Mouse (Mus musculus) hindbrain, embryonic 16.5 days (tissue): Measurements from ENCODE around the gene Pdcd5. TPM values are rescaled to one million over a fixed set of nuclear protein-coding genes. Genes with fewer than 3 reads are reported as not detected.

Experiments
- ATAC-seq: fragments of 200-750 bp; cut with Nextera tagmentation; 2 replicates; pipeline ENCODE4 v1.8.0; 2017; ENCODE audit warnings: moderate TSS enrichment, moderate library complexity
- H3K27ac ChIP-seq: fragments of 300-500 bp; sonication (generic); 2 replicates; pipeline ENCODE4 v1.5.1; 2014; ENCODE audit warnings: low read depth, mild to moderate bottlenecking, control low read depth, low read length, moderate library complexity
- H3K27me3 ChIP-seq: fragments of 300-500 bp; sonication (generic); replicated peaks from 2 replicates; pipeline ENCODE4 v1.6.1; 2014; ENCODE audit warnings: low read length; ENCODE audit not compliant: control insufficient read depth, insufficient read depth
- H3K36me3 ChIP-seq: fragments of 300-500 bp; sonication (generic); 2 replicates; pipeline ENCODE4 v1.6.1; 2014; ENCODE audit warnings: mild to moderate bottlenecking, low read length, moderate library complexity, mixed read lengths; ENCODE audit not compliant: control insufficient read depth, insufficient read depth
- H3K4me1 ChIP-seq: fragments of 300-500 bp; sonication (generic); 2 replicates; pipeline ENCODE4 v1.6.1; 2014; ENCODE audit warnings: low read depth, low read length; ENCODE audit not compliant: control insufficient read depth, insufficient read depth
- H3K4me2 ChIP-seq: fragments of 300-500 bp; sonication (generic); 2 replicates; pipeline ENCODE4 v1.6.1; 2014; ENCODE audit warnings: mild to moderate bottlenecking, low read length, control low read depth, moderate library complexity
- H3K4me3 ChIP-seq: fragments of 300-500 bp; sonication (generic); 2 replicates; pipeline ENCODE4 v1.5.1; 2014; ENCODE audit warnings: mild to moderate bottlenecking, low read length, control low read depth, moderate library complexity
- H3K9ac ChIP-seq: fragments of 300-500 bp; sonication (generic); 2 replicates; pipeline ENCODE4 v1.6.1; 2014; ENCODE audit warnings: low read depth, mild to moderate bottlenecking, control low read depth, low read length, moderate library complexity
- H3K9me3 ChIP-seq: fragments of 300-500 bp; sonication (generic); 2 replicates; pipeline ENCODE4 v1.6.1; 2014; ENCODE audit warnings: mild to moderate bottlenecking, low read length, moderate library complexity; ENCODE audit not compliant: control insufficient read depth
- WGBS: fragments of 180-500 bp; shearing (Covaris S2); extraction: QIAGEN DNeasy Blood & Tissue Kit; methylation state at CpG from one replicate; pipeline ENCODE4 v1.1.7; 2014; 5-methylcytosine and 5-hydroxymethylcytosine counted together
- polyA plus RNA-seq: library from polyadenylated mRNA; unstranded; fragments of >200 nt; fragmentation: Nextera tagmentation; extraction: Ambion mirVana; gene quantifications from 2 replicates; pipeline ENCODE4 v1.2.1, GENCODE M21; 2015

Gene Pdcd5
- 244 and 248 TPM in 2 replicates for polyA plus RNA-seq

DNA sequence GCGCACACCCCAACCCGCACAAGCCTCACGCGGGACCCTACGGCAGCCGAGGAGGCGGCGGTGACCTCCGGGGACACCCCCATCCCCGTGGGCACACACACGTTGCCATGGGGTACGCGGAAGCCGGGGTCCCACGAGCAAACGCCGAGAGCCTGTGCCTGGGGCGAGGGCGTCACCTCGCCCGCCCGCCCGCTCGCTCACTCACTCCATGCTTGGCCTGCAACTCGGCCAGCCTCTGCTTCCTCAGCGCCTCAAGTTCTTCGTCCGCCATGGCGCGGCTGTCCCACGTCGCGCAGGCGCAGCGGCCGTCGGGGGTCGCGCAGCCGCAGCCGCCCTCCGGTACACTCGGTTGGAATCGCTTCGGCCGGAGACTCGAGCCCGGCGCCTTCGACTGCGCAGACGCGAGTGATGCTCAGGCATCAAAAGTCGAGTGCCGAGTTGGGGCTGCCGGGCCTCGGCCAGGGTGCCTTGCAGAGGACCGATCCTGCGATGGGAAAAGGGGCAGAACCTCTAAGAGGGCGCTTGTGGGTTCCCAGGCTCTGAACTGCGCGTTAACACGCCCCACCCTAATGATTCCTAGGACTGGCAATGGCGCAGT, at the start of gene Pdcd5:
Gene Pdcd5, minus strand, starts transcription at position 421 of the 598 bp plus-strand sequence.
- peaks cover 29% of the 10 kb centered on the region for H3K36me3 ChIP-seq
- no peaks in the 10 kb centered on the region for H3K27me3 ChIP-seq
- H3K9me3 ChIP-seq, result no peaks in the 10 kb centered on the region
- peaks cover 9% of the 10 kb centered on the region for H3K4me1 ChIP-seq
- ATAC-seq, result peak; percentile 95
- H3K4me2 ChIP-seq, result peak within 1 kb of the TSS; percentile 77
- peak within 1 kb of the TSS; percentile 91 for H3K9ac ChIP-seq
- peak within 1 kb of the TSS; percentile 81 for H3K27ac ChIP-seq
- under 1% methylated on average over 57 of the region's 64 CpGs for WGBS
- peak within 1 kb of the TSS; percentile 99 for H3K4me3 ChIP-seq

DNA sequence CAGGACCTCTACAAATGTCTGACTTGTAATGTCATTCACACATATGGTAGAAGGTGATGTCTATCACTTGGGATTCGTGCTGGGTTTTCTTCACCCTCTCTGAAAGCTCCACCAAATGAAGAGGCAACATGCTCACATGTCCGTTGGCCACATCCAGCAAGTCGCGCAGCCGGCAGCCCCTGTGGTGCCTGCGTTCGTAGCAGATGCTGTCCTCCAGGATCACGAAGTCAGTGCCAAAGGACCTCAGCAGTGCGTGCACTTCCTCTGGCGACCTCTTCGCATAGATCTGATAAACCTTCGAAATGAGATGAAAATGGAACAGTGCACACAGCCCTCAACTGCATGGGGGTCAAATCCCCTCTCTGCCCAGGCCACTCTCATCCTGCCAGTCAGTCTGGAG, 45.3 kb upstream of the Pdcd5 start:
- H3K4me3 ChIP-seq, result no peak overlapping the region
- H3K27ac ChIP-seq, result no peak overlapping the region
- 83% methylated on average over 12 of the region's 12 CpGs for WGBS
- no peak overlapping the region for H3K9ac ChIP-seq
- ATAC-seq, result 0 out of 2 replicates have a peak, but pooled peaks have one; percentile 24
- H3K9me3 ChIP-seq, result no peaks in the 10 kb centered on the region
- H3K4me1 ChIP-seq, result peaks cover 8% of the 10 kb centered on the region
- H3K4me2 ChIP-seq, result no peak overlapping the region
- H3K27me3 ChIP-seq, result no peaks in the 10 kb centered on the region
- no peaks in the 10 kb centered on the region for H3K36me3 ChIP-seq

DNA sequence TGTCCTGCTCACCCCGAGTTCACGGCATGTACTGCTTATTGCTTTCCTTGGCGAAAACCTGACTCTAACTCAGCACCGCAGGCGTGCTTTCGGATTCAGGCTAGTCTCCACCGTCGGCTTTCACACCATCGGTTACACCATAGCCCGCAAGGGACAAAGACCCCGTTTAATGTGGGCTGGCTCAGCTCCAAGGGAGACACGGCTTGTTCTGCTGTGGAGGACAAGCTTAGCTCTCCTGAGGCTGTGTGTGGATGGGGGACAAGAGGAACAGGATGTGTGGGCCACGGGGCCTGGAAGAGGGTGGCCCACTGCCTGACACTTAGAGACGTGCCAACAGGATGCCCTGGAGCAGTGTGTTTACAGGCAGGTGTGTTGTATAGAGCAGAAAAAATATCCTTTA, 44.8 kb upstream of the Pdcd5 start:
- H3K9me3 ChIP-seq, result no peaks in the 10 kb centered on the region
- H3K4me3 ChIP-seq, result no peak overlapping the region
- WGBS, result 50% methylated on average over 14 of the region's 14 CpGs
- H3K27me3 ChIP-seq, result no peaks in the 10 kb centered on the region
- H3K4me2 ChIP-seq, result no peak overlapping the region
- peaks cover 8% of the 10 kb centered on the region for H3K4me1 ChIP-seq
- H3K36me3 ChIP-seq, result no peaks in the 10 kb centered on the region
- H3K9ac ChIP-seq, result no peak overlapping the region
- no peak overlapping the region for H3K27ac ChIP-seq
- peak; percentile 63 for ATAC-seq

DNA sequence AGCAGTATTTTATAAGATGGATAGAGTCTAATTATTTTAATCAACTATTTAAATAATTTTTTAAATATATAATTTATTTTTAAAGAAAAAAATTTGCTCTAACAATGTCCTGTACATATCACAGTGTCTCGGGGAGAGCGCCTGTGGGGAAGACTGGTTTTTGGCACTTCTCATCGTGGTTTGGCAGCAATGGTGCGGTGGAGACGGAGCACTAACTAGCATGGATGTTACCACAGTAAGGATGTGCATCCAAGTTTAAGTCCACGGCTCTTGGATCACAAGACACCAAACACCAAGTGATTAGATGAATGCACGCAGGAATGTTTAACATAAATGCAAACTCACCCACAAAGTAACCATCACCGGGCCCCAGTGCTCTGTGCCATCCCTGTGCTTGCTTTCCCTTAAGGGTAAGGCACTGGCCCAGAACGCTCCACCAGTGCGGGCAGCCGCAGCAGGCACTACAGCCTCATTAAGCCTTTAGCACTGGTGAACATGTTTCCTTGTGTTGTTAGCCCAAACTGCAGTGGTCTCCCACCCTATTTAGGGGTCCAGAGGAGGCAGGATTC, 41.5 kb upstream of the Pdcd5 start:
- ATAC-seq, result no peak
- Histone ChIP-seq H3K4me1 (peaks cover 17% of the 10 kb centered on the region), H3K9ac (no peak overlapping the region), H3K4me3 (no peak overlapping the region), H3K27ac (no peak overlapping the region), H3K27me3 (no peaks in the 10 kb centered on the region), H3K36me3 (no peaks in the 10 kb centered on the region), H3K9me3 (no peaks in the 10 kb centered on the region), H3K4me2 (no peak overlapping the region)
- 66% methylated on average over 11 of the region's 11 CpGs for WGBS

DNA sequence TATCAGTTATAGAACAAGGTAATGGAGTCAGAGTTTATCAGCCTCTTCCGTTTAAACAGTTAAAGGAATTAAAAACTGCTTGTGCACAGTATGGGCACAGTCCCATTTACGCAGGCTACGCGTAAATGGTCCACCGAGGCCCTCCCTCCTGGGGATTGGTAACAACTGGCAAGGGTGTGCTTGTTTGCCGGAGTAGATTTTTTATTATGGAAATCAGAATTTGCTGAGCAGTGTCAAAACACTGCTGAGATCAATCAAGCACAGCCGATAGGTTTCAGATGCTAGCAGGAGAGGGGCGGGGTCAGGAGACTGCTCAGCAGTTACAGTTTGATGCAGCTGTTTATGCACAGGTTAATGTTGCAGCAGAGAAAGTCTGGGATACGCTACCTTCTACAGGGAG, 41.0 kb upstream of the Pdcd5 start:
- whole genome bisulfite sequencing, result 38% methylated on average over 9 of the region's 9 CpGs
- Histone ChIP-seq H3K36me3 (no peaks in the 10 kb centered on the region), H3K4me2 (no peak overlapping the region)

DNA sequence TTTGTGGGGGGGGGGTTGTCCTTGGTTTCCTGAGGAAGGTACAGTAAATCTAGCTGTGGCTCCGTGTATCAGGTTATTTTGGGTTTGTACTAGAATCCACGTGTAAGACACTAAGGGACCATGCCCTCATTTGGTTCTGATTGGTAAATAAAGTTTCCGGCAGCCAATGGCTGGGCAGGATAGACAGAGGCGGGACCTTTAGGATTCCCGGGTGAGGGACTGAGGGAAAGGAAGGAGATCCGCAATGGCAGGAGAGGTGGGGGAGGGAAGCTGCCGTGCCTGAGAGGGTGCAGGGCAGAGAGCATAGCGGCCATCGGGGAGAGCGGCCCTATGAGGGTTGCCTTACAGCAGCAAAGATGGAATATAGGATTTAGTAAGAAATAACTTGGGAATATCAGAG, 39.9 kb upstream of the Pdcd5 start:
- no peak for ATAC-seq
- Histone ChIP-seq H3K4me3 (no peak overlapping the region), H3K4me1 (peaks cover 17% of the 10 kb centered on the region), H3K36me3 (no peaks in the 10 kb centered on the region), H3K27ac (no peak overlapping the region), H3K27me3 (no peaks in the 10 kb centered on the region), H3K4me2 (peak overlapping the region; percentile 9; the same call in 1 of the 2 replicates), H3K9ac (no peak overlapping the region), H3K9me3 (no peaks in the 10 kb centered on the region)
- WGBS, result 29% methylated on average over 10 of the region's 10 CpGs

More for the DNA sequence above, 41.0 kb upstream of the Pdcd5 start:
- H3K9ac ChIP-seq, result no peak overlapping the region
- no peak for ATAC-seq
- no peaks in the 10 kb centered on the region for H3K9me3 ChIP-seq
- H3K27me3 ChIP-seq, result no peaks in the 10 kb centered on the region
- H3K4me3 ChIP-seq, result no peak overlapping the region
- no peak overlapping the region for H3K27ac ChIP-seq
- H3K4me1 ChIP-seq, result peaks cover 17% of the 10 kb centered on the region

DNA sequence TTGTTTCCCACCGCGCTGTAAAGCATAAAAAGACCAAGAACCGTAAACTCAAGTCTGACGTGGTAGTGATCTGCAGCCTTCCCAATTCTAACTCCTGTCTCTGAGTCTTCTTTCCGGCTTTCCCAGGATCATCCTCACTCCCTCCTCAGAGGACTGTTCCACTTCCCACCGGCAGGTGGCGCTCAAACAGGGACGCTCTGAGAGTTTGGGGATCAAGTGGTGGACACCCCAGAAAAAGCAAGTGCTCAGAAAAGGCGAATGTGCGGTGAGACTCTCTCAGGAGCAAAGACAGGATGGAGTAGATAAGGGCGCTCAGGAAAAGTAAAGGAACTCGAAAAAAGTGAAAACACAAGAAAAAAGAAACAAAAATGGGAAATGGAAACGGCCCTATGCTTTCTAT, 39.4 kb upstream of the Pdcd5 start:
- Histone ChIP-seq H3K4me2 (peak overlapping the region; percentile 9), H3K4me1 (peaks cover 17% of the 10 kb centered on the region)

DNA sequence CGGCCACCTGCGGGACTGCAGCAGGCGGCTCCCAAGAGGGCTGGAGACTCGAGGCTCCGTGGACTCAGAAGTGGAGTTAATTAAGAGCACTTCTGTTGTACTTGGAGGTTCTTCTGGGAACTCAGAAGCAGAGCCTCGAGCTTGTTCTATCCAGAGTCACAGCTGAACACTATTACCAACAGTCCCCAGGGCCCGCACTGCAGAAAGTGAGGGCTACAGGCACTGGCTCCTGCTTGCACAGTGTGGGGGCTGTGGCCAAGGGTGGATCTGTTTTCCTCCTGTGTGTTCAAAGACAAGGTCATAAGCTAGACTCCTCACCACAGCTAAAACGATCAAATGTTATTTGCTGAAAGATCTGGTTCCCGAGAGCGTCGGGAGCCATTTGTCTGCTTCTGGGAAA, 38.9 kb upstream of the Pdcd5 start:
- no peaks in the 10 kb centered on the region for H3K36me3 ChIP-seq
- 57% methylated on average over 11 of the region's 11 CpGs for WGBS
- 0 out of 2 replicates have a peak, but pooled peaks cover 2% of the 10 kb centered on the region for H3K9me3 ChIP-seq
- no peak overlapping the region for H3K4me2 ChIP-seq
- 0 out of 2 replicates have a peak overlapping the region, but pooled peaks have one; percentile 11 for H3K9ac ChIP-seq
- H3K4me1 ChIP-seq, result peaks cover 17% of the 10 kb centered on the region
- 0 out of 2 replicates have a peak, but pooled peaks have one; percentile 38 for ATAC-seq
- peak overlapping the region; percentile 25 for H3K27ac ChIP-seq
- H3K4me3 ChIP-seq, result no peak overlapping the region
- H3K27me3 ChIP-seq, result no peaks in the 10 kb centered on the region

More for the DNA sequence above, 39.4 kb upstream of the Pdcd5 start:
- H3K27ac ChIP-seq, result no peak overlapping the region; the same call in 1 of the 2 replicates
- ATAC-seq, result no peak
- 0 out of 2 replicates have a peak overlapping the region, but pooled peaks have one; percentile 11 for H3K9ac ChIP-seq
- H3K36me3 ChIP-seq, result no peaks in the 10 kb centered on the region
- no peaks in the 10 kb centered on the region for H3K27me3 ChIP-seq
- no peak overlapping the region for H3K4me3 ChIP-seq
- 28% methylated on average over 13 of the region's 13 CpGs for WGBS
- no peaks in the 10 kb centered on the region for H3K9me3 ChIP-seq

DNA sequence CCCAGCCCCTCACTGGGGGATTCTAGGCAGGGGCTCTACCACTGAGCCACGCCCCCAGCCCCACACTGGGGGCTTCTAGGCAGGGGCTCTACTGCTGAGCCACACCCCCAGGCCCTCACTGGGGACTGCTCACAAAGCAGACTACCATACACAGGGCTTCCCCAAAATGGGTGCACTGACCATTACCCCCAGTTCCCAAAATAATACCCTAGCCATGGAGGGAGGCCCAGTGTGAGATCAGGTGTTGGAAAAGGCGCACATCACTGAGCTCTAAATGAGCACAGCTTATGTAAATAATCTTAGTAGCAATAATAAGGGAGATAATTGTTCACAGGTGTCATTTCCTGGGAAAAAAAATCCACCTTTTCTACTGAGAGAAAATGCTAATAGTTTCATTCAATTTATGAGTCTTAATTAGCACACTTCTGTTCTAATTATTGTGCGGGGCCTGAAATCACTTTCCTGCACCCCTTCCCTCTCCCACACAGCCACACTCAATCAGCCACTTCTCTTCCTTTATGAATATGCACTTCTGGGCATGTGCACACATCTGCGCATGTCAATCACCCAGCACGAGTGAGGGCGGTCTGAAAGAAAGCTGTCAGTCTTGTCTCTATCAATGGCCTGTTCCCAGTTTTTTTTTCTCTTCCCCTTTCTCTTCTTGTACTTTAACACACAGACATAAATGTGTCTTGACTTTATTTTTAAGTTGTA, 36.2 kb upstream of the Pdcd5 start:
- ATAC-seq, result peak; percentile 46; the same call in 1 of the 2 replicates
- H3K27me3 ChIP-seq, result no peaks in the 10 kb centered on the region
- H3K4me3 ChIP-seq, result no peak overlapping the region
- no peak overlapping the region for H3K27ac ChIP-seq
- no peaks in the 10 kb centered on the region for H3K36me3 ChIP-seq
- no peak overlapping the region for H3K4me2 ChIP-seq
- 0 out of 2 replicates have a peak, but pooled peaks cover 2% of the 10 kb centered on the region for H3K9me3 ChIP-seq
- H3K4me1 ChIP-seq, result peaks cover 17% of the 10 kb centered on the region
- H3K9ac ChIP-seq, result no peak overlapping the region
- 59% methylated on average over 6 of the region's 6 CpGs for WGBS
